Mouse (Mus musculus) spleen, adult 2 months (tissue): ENCODE measurements at regions not wholly inside any gene's neighbourhood (a gene's known extent, or its start where the extent isn't known, plus 50 kb on each side); places are given as distances from the start of the nearest gene placed in this dataset.

Experiments used
- CTCF ChIP-seq: fragments of 200-500 bp; IDR thresholded peaks from 2 replicates; pipeline ENCODE4 v1.5.1; 2011; ENCODE audit warnings: mild to moderate bottlenecking, inconsistent platforms; ENCODE audit not compliant: insufficient read depth, insufficient read length, insufficient replicate concordance; ENCODE audit errors: extremely low read depth
- POLR2A ChIP-seq: fragments of 200-500 bp; IDR thresholded peaks from 2 replicates; pipeline ENCODE4 v1.6.1; 2011; ENCODE audit warnings: low read depth, low read length, inconsistent platforms

DNA sequence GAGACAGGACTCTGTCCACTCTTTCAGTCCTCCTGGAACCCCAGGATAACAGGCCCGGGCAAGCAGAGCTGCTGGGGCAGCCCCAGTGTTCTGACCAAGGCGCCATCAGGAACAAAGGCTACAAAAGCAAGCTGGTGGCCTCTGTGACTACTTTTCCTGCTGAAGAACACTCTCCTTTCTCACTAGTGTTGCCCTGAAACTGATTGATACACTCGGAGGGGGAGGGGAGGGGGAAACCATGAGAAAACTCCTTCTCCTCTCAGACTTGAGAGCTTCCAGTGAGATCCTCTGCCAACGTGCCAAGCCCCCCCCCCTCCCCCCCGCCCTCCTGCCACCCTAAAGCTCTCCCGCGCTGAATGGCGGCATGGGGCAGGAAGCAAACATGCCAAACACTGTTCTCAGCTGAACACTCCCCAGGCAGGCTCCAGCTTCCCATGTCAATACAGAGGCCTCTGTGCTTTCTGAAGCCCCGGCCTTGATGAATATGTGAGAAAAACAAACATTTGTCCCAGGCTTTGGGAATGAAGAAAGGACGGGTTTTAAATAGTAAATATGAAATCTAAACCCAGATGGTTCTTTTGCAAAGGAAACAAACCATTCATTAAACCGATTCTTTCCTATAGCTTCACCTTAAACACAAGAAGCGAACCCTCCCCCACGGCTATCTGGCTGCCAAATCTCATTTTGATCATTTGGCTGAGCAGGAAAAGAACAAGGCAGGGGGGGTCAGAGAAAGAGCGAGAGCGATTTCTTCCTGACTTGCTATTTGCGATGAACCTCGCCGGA is 166.3 kb upstream of the Rgma start:
- TF ChIP-seq POLR2A, result no peak
- TF ChIP-seq CTCF, result no peak
